Mouse (Mus musculus): ENCODE measurements around the gene Grm4.

Gene Grm4

GRCm38 (mm10) chr17:27521303-27521702 lies at the start of gene Grm4:
Grm4 (minus strand) TSS chr17:27521403.
- DNase-seq (ENCODE audit: low spot score), result no peak

DNA sequence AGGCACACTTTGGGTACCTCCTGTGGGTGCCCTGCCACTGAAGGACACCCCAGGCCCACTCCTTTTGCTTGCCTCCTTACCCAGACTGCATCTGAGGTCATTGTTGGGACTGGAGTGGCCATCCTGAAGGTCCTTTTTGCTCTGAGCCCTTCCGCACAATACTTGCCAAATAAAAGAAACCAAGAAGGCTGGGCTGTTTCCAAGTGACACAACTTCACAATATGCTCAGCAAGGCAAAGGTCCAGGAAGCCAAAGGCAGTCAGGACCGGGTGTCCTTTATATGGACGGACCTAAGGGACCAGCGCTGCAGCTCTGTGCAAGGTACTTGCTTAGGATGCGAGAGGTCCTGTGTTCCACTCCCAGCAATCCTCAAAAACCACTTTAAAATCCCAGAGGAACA lies 47.0 kb upstream of the Grm4 start:
- no peak for DNase-seq (ENCODE audit: low spot score)

DNA sequence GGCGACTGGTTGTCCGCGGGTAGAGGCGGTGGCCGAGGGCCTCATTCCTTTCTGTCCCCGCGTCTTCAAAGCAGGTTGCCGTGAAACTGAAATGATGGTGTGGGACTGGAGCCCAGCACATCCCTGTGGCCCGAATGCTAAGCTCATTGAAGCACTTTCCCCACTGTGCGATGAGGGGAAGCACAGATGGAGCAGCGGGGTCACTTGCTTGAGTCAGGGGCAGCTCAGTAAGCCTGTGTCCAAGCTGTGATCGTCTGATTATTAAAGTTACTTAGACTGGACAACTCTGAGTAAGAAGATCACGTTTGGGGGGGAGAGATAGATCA lies 44.7 kb upstream of the Grm4 start:
- DNase-seq (ENCODE audit: low spot score), result no peak

DNA sequence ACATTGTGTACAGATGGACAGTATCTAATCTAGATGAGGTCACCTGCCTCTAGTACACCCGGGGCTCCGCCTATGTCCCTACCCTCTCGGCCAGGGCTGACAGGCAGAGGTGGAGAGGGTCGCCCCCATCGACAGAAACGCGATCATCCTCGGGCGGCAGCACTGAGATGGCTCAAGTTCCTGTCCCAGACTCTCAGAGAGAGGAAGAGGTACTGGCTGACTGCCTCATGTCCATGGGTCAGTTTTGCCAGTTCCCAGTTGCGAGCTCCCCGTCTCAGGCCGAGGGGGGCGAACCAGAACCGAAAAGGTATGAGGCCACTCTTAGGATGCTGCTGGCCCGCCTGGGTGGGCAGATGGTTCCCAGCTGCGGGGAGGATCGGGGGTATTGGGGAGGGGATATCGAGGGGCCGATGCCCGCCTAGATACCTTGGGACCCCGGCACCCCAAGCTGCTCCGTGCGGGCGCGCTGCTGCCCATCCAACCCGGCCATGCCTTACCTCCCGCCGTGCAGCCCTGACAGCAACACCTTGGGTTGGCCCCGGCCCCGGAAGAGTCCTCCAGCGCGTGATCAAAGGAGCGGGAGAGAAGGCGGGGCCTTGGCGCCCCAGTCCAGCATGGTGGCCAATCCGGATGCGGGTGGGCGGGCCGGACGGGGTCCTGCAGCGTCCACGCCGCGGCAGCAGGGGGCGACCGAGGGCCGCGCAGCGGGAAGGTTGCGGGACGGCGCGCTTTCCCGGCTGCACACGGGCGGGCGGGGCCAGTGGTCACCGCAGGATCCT lies 44.1 kb upstream of the Grm4 start, which contains the start of gene AI413582:
AI413582 (minus strand) TSS at position 594 of the 779 bp plus-strand sequence.
- peak; percentile 85 for DNase-seq (ENCODE audit: low spot score)

GRCm38 (mm10) chr17:27564391-27565162 lies 43.4 kb upstream of the Grm4 start:
- no peak for DNase-seq (ENCODE audit: low spot score)

- DNase-seq (ENCODE audit: low spot score), result no peak
These were observed 42.6 kb upstream of the Grm4 start for GRCm38 (mm10) chr17:27563771-27564244.

- DNase-seq (ENCODE audit: low spot score), result no peak
These were observed 40.8 kb upstream of the Grm4 start for GRCm38 (mm10) chr17:27561809-27562526.

- no peak for DNase-seq (ENCODE audit: low spot score)
These were observed 39.8 kb upstream of the Grm4 start for GRCm38 (mm10) chr17:27560926-27561480.

DNA sequence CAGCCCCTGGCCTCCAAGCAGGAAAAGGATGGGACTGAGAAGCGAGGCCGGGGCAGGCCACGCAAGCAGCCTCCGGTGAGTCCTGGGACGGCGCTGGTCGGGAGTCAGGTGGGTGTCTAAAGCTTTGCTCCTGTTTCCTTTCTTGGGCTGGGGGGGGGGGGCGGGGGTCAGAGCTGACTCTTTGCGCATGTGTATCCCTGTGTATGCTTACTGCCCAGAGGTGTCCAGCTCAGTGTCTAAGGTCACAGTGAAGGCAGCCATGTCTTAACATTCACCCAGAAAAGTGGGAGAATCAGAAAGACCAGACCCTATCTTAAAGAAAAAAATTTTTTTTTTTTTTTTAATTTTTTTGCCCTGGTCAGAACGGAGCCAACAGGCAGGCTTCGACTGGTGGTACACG lies 38.4 kb upstream of the Grm4 start:
- DNase-seq (ENCODE audit: low spot score), result no peak

- DNase-seq (ENCODE audit: low spot score), result no peak
These were observed 37.6 kb upstream of the Grm4 start for GRCm38 (mm10) chr17:27558845-27559244.

DNA sequence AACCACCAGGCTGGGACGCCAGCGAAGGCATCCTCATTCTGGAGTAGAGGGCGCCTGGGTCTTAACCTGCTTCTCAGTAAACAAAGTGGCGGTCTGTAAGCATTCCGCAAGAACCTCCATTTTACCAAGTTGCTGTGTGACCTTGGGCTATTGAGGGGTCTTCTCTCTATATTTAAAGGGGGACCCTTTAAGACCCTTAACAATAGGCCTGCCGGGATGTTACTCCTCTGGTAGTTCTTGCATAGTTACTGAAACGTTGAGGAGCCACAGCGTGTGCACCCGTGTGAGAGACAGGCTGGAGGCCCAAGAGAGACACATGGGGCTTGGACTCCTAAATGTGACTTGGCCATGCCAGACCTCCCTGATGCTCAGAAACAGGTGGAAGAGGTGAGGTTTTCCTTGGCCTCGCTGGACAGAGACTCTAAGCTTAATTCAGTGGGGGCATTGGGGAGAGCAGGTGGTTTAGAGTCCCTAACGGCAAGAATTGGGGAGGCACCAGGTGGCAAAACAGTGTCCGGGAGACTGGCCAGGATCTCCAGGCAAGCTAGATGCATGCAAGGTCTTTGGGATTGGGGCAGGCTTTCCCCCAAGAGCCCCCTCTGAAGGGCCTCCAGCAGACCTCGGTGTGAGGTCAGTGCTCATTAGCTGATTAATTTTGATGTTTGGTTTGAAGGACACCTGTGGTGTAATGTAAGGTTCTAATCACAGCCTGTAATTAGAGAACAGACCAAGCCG lies 36.9 kb upstream of the Grm4 start:
- no peak for DNase-seq (ENCODE audit: low spot score)

DNA sequence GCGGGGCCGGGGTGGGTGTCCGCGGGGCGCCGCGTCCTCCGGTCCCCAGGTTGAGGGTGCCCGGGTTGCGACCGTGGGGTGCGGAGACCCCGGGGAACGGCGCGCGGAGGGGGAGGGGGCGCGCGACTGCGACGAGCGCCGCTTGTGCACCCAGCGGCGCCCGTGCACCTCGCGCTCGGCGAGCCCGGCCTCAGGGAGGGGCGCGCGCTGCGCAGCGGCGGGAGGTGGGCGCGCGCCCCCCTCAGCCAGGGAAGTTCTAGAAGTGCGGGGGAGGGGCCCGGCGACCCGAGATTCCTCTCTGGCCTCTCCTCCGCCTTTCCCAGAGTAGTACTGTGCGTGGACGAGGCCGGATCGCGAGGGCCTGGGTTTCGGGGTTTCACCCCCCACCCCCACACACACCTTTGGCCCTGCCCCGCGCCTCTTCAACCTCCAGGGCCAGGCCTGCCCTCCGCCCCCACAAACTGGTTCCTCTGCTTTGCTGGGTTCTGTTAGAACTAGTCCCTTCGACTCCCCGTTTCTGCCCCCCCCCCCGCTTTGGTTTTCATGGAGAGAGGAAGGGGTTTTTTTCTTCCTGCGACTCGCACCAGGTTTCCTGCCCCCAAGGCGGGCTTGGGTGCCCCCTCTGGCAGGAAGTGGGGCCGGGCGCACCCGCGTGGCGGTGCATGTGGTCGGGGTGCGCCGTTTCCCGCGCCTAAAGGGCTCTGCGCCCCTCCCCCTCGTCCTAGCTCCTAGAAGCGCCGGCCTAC lies 36.2 kb upstream of the Grm4 start:
- DNase-seq (ENCODE audit: low spot score), result no peak

DNA sequence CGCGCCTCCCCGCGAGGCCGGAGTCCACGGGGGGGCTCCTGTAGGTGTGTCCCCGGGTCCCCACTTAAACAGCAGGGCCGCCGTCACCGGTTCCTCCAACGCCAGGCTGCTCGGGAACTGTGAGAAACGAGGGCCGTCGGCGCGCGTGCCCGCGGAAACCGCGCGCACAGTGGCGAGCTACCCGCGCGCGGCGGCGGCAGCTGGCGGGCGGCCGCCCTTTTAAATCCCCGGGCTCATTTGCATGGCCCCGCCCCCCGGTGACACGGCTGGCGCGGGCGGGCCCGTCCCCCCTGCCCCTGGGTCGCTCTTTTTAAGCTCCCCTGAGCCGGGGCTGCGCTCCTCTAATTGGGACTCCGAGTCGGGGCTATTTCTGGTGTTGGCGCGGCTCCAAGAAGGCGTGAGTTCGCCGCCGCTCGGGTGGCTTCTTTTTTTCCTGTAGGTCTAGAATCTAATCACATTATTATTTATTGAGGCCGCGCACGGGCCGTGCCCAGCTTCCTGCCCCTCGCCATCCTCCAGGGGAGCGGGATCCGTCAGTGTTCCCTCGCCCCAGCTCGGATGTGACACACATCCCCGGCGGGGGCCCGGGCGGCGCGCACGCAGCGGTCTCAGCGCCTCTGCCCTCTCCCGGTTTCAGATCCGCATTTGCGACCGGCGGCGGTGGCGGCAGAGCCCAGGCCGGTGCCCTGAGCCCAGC lies 35.3 kb upstream of the Grm4 start, which contains the start of gene Hmga1:
Hmga1 (plus strand) TSS at position 183 of the 697 bp plus-strand sequence.
- DNase-seq (ENCODE audit: low spot score), result no peak

DNA sequence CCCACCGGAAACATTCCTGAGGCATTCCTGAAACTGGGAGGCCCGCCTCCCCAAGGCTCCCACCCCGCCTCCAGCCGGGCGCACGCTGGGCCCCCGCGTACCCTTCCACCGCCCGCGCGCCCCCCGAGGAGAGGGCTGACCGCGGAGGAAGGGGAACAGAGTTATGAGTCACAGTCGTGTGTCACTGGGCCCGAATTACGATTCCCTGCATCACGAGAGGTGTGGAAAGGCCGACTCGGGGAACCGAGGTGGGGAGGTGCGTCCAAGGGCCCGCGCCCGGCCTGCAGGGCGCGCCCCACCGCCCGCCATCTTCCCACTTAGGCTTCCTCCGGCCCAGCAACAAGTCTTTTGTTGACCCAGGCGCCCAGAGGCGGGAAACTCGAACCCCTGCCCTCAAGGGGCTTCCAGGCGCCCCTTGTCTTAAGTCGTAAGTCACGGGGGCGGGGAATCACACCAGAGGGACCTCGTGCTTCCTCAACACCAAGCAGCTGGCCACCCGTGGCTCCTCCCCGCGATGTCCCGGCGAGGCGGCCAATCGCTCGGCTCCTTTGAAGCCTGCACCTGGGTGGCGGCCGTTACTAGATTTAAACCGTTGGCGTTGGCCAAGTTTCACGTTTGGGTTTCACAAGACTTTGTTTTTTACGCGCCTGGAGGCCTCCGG lies 34.4 kb upstream of the Grm4 start:
- DNase-seq (ENCODE audit: low spot score), result no peak

DNA sequence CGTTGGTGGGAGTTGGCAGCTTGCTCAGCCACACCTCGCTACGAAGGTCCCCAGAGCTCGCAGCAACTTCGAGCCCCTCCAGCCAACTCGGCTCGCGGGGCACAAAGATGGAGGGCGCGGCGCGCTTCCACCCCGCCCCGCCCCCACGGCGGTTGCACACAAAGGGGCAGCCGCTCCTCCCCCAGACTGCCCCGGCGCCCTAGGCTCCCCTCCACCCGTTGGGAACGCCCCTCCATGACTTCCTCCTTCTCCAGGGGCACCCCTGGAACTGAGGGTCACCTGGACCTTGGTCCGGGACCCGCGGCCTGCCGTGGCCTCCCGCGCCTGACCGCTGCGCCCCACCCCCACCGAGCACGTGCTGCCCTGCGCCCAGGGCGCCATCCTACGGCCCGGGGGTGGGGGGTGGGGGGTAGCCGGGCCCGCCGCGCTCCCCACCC lies 33.9 kb upstream of the Grm4 start:
- no peak for DNase-seq (ENCODE audit: low spot score)

DNA sequence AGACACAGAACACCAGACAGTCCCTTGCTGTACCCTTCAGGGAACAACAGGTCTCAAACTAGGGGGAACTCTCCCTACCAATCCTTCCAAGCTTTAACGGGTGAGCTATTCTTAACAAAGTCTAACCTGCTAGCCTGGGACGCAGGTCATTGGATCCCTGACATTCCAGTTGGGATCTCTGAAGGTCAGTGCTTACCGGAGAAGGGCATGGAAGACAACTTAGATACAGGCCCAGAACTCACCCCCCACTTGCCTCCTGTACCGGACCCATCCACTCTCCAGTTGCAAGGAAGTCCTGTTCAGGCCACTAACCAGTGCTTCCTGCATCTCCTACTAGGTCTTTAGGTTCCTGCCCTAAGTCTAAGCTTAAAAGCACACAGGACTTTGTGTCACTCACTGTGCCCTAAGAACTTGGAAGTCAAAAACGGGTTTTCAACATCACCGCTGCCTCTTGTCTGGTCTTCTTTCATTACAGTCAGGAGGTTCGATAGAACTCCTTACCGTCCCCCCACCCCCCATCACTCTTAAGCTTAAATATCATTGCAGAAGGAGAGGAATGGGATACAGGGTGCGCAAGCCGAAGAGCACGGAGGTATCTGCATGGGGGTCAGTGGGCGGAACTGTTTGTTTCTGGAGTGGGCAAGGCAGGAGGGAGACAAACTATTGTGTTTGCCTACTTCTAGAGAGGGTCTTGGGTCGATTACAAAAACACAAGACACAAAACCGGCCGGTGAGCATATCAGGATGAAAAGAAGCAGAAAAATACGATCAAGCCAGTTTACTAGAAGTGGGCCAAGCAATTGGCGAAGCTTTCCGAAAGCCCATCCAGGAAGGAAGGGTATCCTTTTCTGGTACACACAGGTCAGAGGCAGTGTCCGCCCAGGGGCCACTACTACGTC lies 33.1 kb upstream of the Grm4 start:
- DNase-seq (ENCODE audit: low spot score), result no peak

DNA sequence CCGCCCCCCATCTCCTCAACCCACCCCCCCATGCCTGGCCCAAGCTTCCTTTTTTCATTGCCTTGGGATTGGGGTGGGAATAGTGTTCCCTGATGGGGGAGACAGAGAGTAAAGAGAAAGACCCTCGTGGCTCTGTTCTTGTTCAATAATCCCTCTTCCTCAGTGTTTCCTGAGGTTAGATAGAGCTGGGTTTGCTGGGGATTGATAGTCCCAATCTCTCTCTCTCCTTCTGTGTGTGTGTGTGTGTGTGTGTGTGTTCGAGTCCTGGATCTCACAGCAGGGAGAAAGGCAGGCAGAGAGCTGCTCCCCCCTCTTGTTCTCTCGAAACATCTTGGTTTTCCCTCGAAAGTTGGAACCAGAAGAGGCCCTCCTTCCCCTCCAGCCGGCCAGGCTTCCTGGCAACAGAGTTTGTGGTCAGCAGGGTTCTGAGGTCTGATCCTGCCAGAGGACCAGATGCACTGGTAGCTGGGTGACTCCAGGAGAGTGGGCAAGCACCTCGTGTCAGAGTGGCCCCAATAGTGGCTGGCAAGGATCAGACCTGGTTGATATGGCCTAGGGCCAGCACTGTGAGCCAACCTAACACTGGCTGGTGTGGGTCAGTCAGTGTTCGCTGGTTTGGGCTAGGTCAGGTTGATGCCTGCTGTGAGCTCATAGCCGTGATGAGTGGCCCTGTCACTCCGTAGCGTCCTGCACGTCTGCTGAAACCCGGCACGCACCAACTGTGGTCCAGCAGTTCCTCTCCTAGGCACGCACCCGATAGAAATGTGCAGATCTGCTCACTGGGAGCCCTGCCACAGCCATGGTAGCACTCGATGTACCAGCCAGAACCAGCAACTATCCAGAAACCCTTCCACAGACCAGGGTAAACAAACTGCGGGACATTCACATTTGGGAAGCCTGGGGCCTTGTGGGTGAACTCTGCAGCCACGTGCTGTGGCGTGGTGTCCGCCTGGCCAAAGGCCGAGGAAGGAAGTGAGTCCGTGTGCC lies 31.3 kb upstream of the Grm4 start:
- DNase-seq (ENCODE audit: low spot score), result no peak
